Mouse (Mus musculus) midbrain, postnatal 0 days (tissue): Measurements from ENCODE around the gene Rbm47. TPM values are rescaled to one million over a fixed set of nuclear protein-coding genes. Genes with fewer than 3 reads are reported as not detected.

Source experiments
- ATAC-seq: fragments of 200-750 bp; cut with Nextera tagmentation; 2 replicates; pipeline ENCODE4 v1.8.0; 2017; ENCODE audit warnings: moderate number of reproducible peaks, mild to moderate bottlenecking, moderate TSS enrichment, moderate library complexity; ENCODE audit not compliant: low FRiP score
- DNase-seq: peaks from one replicate; pipeline ENCODE4 v3.0.0-alpha.2; 2015; ENCODE audit warnings: low spot score
- H3K27ac ChIP-seq: fragments of 300-500 bp; sonication (generic); 2 replicates; pipeline ENCODE4 v1.5.1; 2014; ENCODE audit warnings: low read depth, mild to moderate bottlenecking, low read length, mixed read lengths
- H3K27me3 ChIP-seq: fragments of 300-500 bp; sonication (generic); 2 replicates; pipeline ENCODE4 v1.6.1; 2014; ENCODE audit warnings: low read length, control low read depth, mixed read lengths; ENCODE audit not compliant: insufficient read depth
- H3K36me3 ChIP-seq: fragments of 300-500 bp; sonication (generic); 2 replicates; pipeline ENCODE4 v1.6.1; 2014; ENCODE audit warnings: low read length, control low read depth, mixed read lengths; ENCODE audit not compliant: insufficient read depth
- H3K4me1 ChIP-seq: fragments of 300-500 bp; sonication (generic); 2 replicates; pipeline ENCODE4 v1.6.1; 2014; ENCODE audit warnings: mild to moderate bottlenecking, control low read depth, antibody characterized with exemption, low read length, mixed read lengths; ENCODE audit not compliant: insufficient read depth
- H3K4me2 ChIP-seq: fragments of 300-500 bp; sonication (generic); 2 replicates; pipeline ENCODE4 v1.6.1; 2014; ENCODE audit warnings: low read depth, mild to moderate bottlenecking, low read length, mixed read lengths; ENCODE audit not compliant: poor library complexity, severe bottlenecking
- H3K4me3 ChIP-seq: fragments of 300-500 bp; sonication (generic); 2 replicates; pipeline ENCODE4 v1.5.1; 2014; ENCODE audit warnings: low read depth, mild to moderate bottlenecking, low read length, moderate library complexity
- H3K9ac ChIP-seq: fragments of 300-500 bp; sonication (generic); replicated peaks from 2 replicates; pipeline ENCODE4 v1.6.1; 2014; ENCODE audit warnings: mild to moderate bottlenecking, low read length, moderate library complexity, mixed read lengths; ENCODE audit not compliant: poor library complexity, severe bottlenecking
- H3K9me3 ChIP-seq: fragments of 300-500 bp; sonication (generic); 2 replicates; pipeline ENCODE4 v1.6.1; 2016; ENCODE audit warnings: low read length, control low read depth
- CTCF ChIP-seq: IDR thresholded peaks from 2 replicates; pipeline ENCODE4 v1.5.1; 2016; ENCODE audit warnings: antibody characterized with exemption, mild to moderate bottlenecking
- WGBS: fragments of 180-500 bp; shearing (Covaris S2); extraction: QIAGEN DNeasy Blood & Tissue Kit; methylation state at CpG from one replicate; pipeline ENCODE4 v1.1.7; 2014; 5-methylcytosine and 5-hydroxymethylcytosine counted together
- polyA plus RNA-seq: library from polyadenylated mRNA; unstranded; fragments of >200 nt; fragmentation: Nextera tagmentation; extraction: Ambion mirVana; gene quantifications from 2 replicates; pipeline ENCODE4 v1.2.1, GENCODE M21; 2015
- total RNA-seq: library from RNA; depleted of rRNA; stranded (reverse); fragments of >200 nt; gene quantifications from 2 replicates; pipeline ENCODE4 v1.2.3, GENCODE M21; 2014; rRNA removed

Gene Rbm47
- 2.5 and 3.0 TPM in 2 replicates for total RNA-seq
- 1.3 and 1.4 TPM in 2 replicates for polyA plus RNA-seq

- no peak for TF ChIP-seq CTCF
- H3K4me3 ChIP-seq, result no peak within 1 kb of the TSS
- no peak for ATAC-seq
- 85% methylated on average over 2 of the region's 2 CpGs for WGBS
- H3K36me3 ChIP-seq, result no peaks in the 10 kb centered on the region
- no peak within 1 kb of the TSS for H3K4me2 ChIP-seq
- no peaks in the 10 kb centered on the region for H3K27me3 ChIP-seq
- DNase-seq, result no peak
- no peaks in the 10 kb centered on the region for H3K9me3 ChIP-seq
- no peak within 1 kb of the TSS for H3K27ac ChIP-seq
- H3K9ac ChIP-seq, result no peak within 1 kb of the TSS
- H3K4me1 ChIP-seq, result no peaks in the 10 kb centered on the region
Measured at GRCm38 (mm10) chr5:66173018-66173417, at the start of gene Rbm47. TSS of gene Rbm47 (minus strand) at chr5:66173118.

- H3K36me3 ChIP-seq, result no peaks in the 10 kb centered on the region
- no peak overlapping the region for H3K27ac ChIP-seq
- no peak overlapping the region for H3K9ac ChIP-seq
- ATAC-seq (no peak), DNase-seq (no peak)
- H3K4me3 ChIP-seq, result no peak overlapping the region
- no peaks in the 10 kb centered on the region for H3K9me3 ChIP-seq
- WGBS, result 82% methylated on average over 9 of the region's 9 CpGs
- H3K27me3 ChIP-seq, result no peaks in the 10 kb centered on the region
- no peak overlapping the region for H3K4me2 ChIP-seq
- TF ChIP-seq CTCF, result no peak
- no peaks in the 10 kb centered on the region for H3K4me1 ChIP-seq
Measured at GRCm38 (mm10) chr5:66220620-66221019, 47.7 kb upstream of the Rbm47 start.

GRCm38 (mm10) chr5:66219692-66220091, 46.8 kb upstream of the Rbm47 start:
- Histone ChIP-seq H3K27ac (no peak overlapping the region), H3K4me2 (no peak overlapping the region), H3K4me1 (no peaks in the 10 kb centered on the region), H3K4me3 (no peak overlapping the region), H3K9ac (no peak overlapping the region), H3K27me3 (no peaks in the 10 kb centered on the region), H3K36me3 (no peaks in the 10 kb centered on the region), H3K9me3 (no peaks in the 10 kb centered on the region)
- no peak for DNase-seq
- WGBS, result 70% methylated on average over 6 of the region's 6 CpGs
- TF ChIP-seq CTCF, result no peak
- no peak for ATAC-seq

GRCm38 (mm10) chr5:66215569-66216277, 42.8 kb upstream of the Rbm47 start:
- 76% methylated on average over 10 of the region's 10 CpGs for WGBS
- H3K9ac ChIP-seq, result no peak overlapping the region
- no peak for ATAC-seq

GRCm38 (mm10) chr5:66214395-66214935, 41.5 kb upstream of the Rbm47 start:
- no peak overlapping the region for H3K4me3 ChIP-seq
- no peak for ATAC-seq
- TF ChIP-seq CTCF, result no peak
- no peak for DNase-seq
- no peak overlapping the region for H3K9ac ChIP-seq
- H3K36me3 ChIP-seq, result no peaks in the 10 kb centered on the region
- H3K9me3 ChIP-seq, result no peaks in the 10 kb centered on the region
- no peak overlapping the region for H3K27ac ChIP-seq
- H3K27me3 ChIP-seq, result no peaks in the 10 kb centered on the region
- WGBS, result 61% methylated on average over 7 of the region's 7 CpGs
- H3K4me2 ChIP-seq, result no peak overlapping the region
- no peaks in the 10 kb centered on the region for H3K4me1 ChIP-seq

More at GRCm38 (mm10) chr5:66215569-66216277, 42.8 kb upstream of the Rbm47 start:
- Histone ChIP-seq H3K4me2 (no peak overlapping the region), H3K27me3 (no peaks in the 10 kb centered on the region), H3K4me1 (no peaks in the 10 kb centered on the region), H3K4me3 (no peak overlapping the region), H3K36me3 (no peaks in the 10 kb centered on the region), H3K27ac (no peak overlapping the region), H3K9me3 (no peaks in the 10 kb centered on the region)
- TF ChIP-seq CTCF, result no peak
- no peak for DNase-seq

- TF ChIP-seq CTCF, result peak; percentile 54
- no peaks in the 10 kb centered on the region for H3K4me1 ChIP-seq
- H3K27me3 ChIP-seq, result no peaks in the 10 kb centered on the region
- no peaks in the 10 kb centered on the region for H3K36me3 ChIP-seq
- no peak overlapping the region for H3K9ac ChIP-seq
- H3K27ac ChIP-seq, result no peak overlapping the region
- H3K4me2 ChIP-seq, result no peak overlapping the region
- H3K9me3 ChIP-seq, result no peaks in the 10 kb centered on the region
- peak; percentile 76 for DNase-seq
- no peak overlapping the region for H3K4me3 ChIP-seq
- ATAC-seq, result no peak
- 82% methylated on average over 5 of the region's 5 CpGs for WGBS
Measured at GRCm38 (mm10) chr5:66209532-66210176, 36.7 kb upstream of the Rbm47 start.
